Mouse (Mus musculus) c-Kit-positive CD71-positive TER-119-negative erythroid progenitor cells, embryonic 14.5 days (primary cell): Measurements from ENCODE around the gene Sdc3.

ENCODE experiments used
- DNase-seq: peaks from one replicate; pipeline ENCODE4 v3.0.0-alpha.2; 2013; ENCODE audit warnings: low read depth

The Sdc3 gene

DNA sequence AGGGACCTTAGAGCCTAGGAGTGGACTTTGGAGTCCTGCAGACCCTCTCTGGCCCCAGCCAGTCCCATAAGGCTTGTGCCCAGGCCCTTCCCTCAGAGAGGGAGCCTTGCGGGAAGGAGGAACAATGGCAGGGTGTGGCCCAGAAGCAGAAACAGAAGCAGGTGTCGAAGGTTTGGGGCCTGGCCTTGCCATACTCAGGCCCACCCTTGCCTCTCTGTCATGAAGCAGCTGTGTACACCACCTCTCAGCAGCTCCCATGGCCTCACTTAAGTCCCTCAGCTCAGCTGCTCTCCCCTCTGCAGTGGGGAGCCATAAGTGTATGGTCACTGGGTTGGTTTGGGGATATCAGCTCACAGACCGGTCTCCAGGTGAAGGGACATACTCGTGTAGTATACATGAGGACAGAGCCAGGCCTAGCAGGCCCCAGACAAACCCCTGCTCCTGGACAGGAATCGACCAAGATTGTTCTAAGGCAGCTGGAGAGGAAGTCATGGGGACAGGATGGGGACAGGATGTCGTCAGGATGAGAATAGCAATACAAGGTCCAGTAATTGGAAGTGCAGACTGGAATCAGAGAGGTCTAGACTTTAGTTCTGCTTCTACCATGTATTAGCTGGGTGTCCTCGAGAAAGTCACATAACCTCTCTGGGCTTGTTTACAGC is 28.4 kb downstream of the Sdc3 start:
- no peak for DNase-seq

DNA sequence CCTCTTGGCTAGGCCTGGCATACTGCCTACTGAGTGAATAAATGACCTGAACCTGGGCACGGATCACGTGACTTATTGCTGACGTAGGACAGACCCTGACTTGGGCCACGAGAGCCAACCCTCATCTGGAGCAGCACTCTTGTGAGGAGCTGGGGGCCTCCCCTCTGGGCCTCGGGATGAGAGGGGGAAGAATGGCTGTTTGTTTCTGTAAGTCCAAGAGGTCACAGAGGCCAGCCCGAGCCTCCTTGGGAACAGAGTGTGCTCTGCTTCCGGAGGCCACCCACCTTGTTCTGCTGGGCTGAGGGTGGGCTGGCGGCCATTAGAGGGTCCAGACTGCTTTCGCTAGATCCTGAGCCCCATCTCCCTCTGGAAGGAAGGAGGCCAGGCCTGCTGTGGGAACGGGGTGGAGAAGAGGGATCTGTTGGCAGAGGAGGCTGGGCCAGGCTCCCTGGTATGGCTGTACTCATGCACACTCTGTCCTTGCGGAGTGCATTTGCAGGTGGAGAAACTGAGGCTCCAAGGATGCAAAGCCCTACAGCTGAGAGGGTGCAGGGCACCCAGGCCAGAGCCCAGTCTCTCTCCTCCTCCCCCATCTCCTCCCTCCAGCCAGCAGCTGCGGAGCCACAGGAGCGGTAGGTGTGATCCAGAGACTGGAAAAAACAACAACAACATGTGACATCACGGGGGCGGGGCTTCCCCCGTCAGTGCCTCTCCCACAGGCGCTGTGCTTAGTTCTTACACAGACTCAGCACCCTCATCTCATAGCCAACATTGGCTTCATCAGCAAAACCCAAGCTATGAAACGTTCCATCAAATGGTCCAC is 36.7 kb downstream of the Sdc3 start:
- no peak for DNase-seq

DNA sequence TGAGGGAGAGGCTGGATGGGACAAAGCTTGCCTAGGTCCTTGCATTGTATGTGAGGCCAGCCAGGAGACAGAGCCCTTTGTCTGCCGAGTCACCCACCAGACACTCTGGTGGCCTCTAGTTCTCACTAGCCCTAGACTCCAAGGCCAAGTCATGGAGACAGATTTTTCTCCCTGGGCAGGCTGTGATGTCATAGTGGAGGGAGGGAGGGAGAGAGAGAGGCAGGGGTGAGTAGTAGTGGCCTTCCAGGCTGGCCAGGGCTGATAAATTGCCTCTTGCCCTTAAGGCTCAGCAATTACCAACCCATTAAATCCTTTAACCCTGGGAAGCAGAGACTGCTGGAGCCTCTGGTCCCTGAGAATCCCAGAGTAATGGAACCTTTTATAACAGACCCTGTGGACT is 41.8 kb downstream of the Sdc3 start:
- DNase-seq, result no peak

DNA sequence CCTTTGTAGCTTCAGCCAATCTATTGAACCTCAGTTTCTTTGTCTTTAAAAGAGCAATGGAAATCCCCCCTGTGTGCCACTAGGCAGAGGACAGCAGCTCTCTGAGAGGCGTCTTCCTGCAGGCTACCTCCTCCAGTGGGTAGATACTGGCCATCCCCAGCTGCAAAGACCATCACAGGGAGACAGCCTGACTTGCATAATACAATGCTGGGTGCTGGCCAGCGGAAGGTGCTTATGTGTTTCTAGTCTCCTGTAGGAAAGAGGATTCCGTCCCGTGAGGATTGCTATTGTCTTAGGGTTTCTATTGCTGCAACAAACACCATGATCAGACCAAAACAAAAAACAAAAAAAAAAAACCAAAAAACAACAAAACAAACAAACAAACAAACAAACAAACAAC is 43.2 kb downstream of the Sdc3 start:
- no peak for DNase-seq

DNA sequence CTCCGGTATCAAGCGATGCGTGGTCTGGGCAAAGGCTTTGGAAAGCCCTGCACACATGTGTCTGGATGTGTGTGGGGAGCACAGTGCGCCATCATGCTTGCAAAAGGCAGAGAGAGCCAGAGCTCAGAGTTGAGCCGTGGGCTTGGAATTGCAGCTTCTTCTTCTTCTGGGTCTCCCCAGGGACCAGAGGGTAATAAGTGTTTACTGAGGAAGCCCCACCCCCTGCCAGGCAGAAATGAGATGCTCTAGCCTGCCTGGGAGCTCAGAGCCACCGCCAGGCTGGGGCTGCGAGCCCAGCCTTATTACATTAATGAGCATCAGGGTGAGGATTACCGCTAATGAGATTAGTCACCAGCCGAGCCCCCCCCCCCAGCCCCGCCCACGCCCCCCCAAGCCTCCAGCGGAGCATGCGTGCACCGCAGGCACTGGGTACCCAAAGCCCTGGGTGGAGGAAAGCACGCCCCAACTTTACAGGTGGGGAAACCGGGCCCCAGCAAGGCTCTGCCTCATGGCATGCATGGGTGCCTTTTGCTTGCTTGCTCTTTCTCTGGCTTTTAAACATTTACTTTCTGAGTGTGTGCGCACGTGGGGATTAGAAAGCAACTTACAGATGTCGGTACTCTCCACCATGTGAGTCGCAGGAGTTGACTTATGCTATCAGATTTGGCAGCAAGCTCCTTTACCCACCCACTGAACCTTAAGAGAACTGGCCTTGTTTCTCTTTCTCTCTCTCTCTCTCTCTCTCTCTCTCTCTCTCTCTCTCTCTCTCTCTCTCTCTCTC is 44.1 kb downstream of the Sdc3 start:
- DNase-seq, result no peak

DNA sequence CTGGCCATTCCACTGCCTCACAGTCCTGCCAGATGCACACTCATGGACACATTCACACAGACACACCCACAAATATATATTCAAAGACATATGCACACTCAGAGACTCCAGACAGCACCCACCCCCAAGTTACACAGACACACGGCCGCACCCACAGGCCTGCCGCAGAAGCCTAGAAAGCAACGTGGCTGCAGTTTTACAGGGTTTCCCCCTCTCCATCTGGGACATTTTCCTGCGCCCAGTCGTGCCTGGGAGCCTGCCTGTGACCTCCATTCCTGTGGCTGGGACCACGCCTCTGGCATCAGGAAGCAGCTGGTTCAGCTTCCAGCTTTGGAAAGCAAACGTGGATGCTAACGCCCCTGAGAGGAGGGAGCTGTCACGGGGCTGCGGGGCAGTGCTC is 46.2 kb downstream of the Sdc3 start:
- no peak for DNase-seq

DNA sequence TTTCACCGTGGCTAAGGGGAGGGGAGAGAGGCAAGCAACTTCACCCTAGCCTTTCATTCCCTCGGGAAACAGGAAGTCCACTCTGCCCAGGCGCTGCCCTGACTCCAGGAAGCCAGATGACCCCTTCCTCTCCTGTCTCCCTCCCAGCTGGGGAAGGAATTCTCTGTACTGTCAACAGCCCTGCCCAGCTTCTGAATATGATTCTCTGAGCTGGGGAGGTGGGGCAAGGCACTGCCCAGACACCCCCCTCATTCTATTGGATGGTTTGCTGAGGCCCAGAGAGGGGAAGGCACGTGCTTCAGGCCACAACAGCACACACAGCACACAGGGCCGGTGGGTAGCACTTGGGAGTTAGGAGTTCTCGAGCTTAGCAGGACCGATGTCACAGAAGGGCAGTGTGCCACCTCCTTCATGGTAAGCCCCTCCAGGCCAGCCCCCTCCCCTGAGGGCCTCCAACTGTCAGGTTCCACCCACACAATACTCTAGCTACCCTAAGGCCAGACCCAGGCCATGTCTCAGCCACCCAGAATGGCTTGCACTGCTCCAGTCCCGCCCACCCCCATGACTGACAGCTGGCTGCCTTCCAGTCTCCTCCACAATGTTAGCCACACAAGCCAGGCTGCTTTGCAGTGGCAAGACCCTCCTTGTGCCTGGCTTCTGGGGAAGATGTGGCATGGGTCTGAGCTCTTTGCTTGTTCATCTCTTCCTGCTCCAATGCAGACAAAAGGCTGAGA is 48.9 kb downstream of the Sdc3 start:
- no peak for DNase-seq

DNA sequence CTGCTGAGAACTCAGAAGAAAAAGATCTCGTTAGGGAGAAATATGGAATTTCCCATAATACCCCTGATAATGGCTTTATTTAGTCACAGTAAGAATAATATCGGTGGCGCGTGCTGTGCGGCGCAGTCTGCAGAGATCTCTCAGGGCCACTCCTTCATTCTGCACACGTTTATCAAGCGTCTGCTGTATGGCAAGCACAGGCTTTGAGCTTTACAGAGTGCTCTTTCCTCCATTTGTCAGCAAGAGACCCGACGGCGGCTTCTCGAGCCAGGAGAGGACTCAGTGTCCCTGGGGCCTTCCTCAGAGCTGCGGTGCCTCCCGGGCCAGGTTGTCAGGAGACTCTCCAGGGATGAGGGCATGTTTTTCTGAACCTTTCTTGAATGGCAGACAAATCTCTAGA is 56.5 kb downstream of the Sdc3 start:
- DNase-seq, result no peak

DNA sequence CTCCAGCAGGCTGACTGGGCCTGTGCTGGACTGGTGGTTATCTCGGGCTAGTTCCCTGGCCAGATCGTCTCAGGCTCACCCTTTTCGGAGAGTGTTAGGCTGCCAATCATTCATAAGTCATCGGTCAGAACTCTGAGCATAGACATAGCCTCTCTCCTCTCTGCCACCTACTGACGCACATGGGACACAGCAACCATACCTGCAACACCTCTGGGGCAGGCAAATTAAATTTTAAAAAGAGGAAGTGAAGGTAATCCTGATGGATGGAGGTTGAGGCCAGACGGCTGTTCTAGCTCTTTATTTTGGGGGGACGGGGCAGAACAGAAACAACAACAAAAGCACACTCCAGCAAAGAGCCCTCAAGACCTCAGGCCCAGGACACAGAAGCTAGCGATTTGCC is 65.3 kb downstream of the Sdc3 start:
- no peak for DNase-seq

DNA sequence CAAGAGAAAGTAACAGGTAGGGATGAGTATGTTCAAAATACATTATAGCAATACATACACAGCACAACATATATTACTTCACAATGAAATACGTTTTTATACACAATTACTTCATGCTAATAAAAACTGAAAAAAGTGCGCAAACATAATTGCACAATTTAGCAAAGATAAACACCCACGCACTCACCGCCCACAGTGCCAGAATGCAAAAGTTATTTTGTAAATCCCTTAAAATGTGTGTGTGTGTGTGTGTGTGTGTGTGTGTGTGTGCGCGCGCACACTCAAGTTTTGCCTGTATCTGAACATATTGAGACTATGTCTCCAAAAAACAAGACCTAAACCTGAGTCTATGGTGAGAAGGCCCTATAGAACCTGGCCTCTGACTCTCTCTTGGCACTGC is 66.5 kb downstream of the Sdc3 start:
- no peak for DNase-seq

DNA sequence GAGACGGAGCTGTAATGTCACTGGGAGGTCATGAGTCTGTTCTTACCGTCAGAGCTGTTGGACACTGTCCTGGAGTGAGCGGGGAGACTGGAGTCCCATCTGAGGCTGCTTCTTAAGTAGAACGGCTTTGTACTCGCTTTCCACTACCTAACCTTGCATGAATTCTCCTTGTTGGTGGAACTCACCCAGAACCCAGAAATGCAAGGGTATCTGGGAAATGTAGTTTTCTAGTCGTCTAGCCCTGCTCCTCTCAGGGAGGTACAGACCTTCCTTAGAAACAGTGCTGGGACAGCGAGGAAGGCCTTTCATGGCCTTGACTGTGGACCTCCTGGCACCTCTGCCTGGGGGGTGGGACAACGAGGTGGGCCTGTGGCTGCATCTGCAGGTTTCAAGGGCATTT is 67.1 kb downstream of the Sdc3 start:
- no peak for DNase-seq

DNA sequence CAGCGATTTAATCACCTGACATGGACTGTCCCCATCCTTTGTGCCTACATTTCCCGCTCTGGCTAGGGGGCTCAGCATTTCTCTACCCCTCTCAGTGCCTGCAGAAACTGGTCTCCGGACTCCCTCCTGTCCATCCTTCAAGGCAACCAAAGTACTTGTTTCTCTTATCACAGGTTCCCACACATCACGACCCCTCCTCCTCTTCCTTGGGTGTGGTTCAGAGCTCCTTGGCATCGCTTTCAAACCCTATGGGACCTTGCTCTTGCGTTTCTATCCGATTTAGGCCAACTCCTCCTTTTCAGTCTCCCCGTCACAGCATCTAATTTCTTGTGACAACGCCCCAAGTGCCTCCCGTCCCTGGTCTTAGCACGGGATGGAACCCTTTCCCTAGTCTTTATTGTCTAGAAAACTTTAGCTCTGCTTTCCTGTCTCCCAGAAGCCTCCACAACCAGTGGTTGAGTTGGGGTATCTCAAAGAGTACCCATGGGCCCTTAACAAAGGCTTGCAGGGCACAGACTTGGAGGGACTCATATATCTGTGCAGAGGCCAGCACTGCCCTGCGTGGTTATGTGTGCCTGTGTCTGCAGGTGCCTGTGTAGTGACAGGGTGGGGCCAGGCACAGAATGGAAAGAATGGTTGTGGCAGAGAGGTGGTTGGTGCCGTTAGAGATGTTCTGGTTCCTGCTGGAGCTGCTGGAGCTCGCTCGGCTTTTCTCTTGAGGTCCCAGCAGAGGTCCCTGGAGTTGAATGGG is 68.7 kb downstream of the Sdc3 start:
- DNase-seq, result no peak

DNA sequence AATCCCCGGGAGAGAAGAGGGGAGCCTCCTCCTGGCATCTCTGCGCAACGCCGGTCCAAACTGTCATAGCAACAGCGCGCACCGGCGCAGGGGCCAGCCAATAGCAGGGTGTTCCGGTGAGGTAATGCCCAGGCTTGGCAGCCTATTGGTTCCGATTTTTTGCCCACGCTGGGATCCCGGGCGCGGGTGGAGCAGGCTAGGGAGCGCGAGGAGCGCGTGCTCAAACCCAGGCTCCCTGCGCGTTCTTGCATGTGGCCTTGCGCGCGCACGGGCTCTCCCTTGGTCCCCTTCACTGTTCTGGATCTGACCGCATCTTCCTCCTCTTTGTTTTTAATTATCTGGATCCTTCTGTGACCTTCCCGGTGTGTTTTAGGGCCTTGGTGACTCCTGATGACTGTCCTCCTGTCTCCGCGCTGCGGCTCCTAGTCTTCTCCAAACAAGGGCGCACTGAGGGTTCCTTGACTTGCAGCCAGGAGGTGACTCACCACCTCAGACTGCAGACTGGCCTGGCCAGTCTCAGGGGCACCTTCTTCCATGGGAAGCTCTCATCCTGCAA is 69.4 kb downstream of the Sdc3 start:
- no peak for DNase-seq

DNA sequence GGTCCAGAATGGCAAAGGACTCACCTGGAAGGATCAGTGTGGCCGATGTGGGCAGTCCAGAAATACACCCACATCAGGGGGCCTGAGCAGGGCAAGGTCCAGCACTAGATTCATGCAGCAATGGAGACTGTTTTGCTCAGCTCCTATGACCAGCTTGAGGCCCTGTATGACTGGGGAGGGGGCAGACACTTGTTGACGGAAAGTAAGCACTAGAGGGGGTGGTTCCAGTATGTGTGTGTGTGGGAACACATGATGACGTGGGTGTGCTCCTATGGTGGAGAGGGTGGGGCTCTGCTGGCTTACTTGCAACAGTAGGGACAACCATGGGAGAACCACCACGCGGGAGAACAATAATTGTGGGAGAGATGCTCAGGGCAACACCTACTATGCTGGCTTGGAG is 70.2 kb downstream of the Sdc3 start:
- DNase-seq, result no peak

DNA sequence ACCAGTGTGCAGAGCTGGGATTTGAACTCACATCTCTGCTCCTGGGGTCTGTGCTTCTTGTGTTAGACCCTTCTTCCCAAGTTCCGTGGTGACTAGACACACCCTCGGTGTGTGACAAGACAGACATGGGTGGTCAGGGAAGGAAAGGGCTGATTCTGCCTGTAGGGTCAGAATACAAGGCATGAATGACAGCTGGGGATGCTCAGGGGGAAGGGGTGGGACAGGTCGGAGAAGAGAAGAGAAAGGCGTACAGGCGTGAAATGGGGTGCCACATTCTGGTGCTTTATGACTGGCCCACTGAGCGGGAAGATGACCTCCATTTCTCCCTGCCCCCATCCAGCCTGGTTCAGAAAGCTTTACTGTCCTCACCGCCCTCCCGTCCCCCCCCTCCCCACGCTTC is 73.1 kb downstream of the Sdc3 start:
- no peak for DNase-seq

DNA sequence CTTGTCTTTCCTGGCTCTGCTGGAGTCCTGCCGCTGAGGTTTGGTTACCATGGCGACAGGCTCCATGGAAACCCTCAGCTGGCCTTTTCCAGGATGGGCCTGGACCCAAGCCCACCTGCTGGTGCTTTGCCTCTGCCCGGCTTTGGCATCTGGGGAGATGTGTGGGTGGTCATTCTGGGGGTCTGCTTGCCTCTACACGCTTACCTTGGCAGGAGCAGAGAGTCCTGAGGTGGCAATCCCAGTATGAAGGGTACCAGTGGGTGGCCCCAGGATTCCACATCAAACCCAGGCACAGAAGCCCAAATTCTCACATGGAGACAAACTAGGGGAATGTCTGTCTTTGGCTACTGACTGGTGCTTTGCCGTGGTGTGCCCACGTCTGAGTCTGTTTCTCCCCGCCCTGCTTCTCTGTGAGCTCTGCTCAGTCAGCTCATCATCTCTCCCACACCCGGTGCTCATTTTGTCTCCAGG is 73.6 kb downstream of the Sdc3 start:
- no peak for DNase-seq

DNA sequence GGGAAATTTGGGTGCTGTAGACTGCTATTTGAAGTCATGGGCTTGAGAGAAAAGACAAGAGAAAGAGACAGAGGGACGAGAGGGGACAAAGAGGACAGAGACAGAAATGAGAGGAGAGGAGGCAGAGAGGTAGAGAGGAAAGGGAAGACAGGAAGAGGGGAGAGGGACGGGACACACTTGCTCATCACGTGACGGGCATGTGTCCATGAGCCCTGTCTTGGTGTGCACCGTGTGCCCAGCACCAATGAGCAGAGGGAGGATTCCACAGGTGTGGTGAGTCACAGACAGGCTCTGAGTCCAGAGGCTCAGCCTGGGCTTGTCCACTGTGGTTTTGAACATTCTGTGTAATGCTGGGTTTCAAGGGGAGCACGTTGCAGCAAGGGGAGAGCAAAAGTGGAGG is 75.6 kb downstream of the Sdc3 start:
- no peak for DNase-seq

DNA sequence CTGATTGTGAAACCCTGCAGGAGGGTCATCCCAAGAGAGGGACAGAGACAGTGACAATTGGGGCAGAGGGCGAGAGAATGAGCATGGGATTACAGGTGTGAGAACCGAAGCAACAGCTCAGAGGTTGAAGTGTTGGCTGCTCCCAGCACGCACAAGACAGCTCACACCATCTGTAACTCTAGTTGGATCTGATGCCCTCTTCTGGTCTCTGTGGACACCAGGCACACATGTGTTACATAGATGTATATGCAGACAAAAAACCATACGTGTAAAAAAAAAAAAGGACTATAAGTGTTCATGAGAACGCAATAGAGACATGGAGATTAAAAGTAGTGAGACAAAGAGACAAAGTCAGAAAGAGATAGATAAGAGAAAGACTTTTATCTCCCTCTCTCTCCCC is 76.5 kb downstream of the Sdc3 start:
- no peak for DNase-seq

DNA sequence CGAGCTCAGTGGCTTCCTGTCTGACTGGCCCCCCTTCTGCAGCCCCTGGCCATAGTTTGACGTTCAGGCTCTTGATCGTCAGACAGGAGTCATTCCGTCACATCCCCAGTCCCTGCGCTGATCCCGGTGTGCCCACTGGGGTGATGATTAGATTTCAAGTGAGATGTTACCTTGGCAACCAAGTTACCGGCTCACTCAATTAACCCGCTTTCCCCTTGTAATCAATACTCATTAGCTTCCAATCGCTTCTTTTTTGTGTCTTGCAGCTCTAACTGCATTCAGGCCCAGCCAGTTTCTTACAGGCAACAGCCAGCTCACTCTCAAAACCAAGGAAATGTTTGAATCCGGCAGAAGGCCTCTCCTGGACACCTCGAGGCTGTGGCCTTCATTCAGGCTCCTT is 80.1 kb downstream of the Sdc3 start:
- no peak for DNase-seq

DNA sequence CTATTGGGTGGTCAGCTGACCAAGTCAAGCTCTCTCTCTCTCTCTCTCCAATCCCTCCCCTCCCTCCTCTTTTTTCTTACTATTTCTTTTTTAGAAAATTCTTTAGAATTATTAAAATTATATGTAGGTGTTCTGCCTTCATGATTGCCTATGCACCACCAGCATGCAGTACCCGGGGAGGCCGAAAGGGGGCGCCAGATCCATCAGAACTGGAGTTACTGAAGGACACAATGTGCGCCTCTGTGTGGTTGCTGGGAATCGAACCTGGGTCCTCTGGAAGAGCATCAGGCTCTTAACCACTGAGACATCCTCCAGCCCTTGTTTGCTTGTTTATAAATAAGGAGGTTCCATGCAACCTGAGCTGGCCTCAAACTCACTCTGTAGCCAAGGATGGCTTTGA is 81.1 kb downstream of the Sdc3 start:
- DNase-seq, result no peak

DNA sequence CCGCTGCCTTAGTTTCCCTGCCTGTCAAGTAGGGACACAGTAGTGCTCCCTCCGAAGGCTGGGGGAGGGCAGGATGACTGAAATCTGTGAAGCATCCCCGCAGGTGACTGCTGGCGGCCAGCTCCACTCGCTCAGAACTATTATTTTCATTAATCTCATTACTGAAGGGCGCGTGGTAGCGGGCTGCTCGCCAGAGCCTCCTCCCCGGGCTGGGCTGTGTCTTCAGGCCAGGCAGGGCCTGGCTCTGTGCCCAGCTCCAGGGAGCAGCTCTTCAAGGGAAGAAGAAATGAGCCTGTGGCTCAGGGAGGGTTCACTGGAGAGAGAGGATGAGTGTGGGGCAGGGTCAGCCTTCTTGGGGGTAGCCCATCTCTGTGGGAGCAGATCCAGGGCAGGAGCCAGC is 82.3 kb downstream of the Sdc3 start:
- DNase-seq, result no peak
